Mouse (Mus musculus) spleen, postnatal 0 days (tissue): ENCODE measurements around the gene Xkrx. TPM values are rescaled to one million over a fixed set of nuclear protein-coding genes. Genes with fewer than 3 reads are reported as not detected.

Experiments
- polyA plus RNA-seq: library from polyadenylated mRNA; unstranded; fragments of >200 nt; fragmentation: Nextera tagmentation; extraction: Ambion mirVana; gene quantifications from 2 replicates; pipeline ENCODE4 v1.2.1, GENCODE M21; 2015

Gene Xkrx
- 0.12 and 0.18 TPM in 2 replicates for polyA plus RNA-seq

GRCm38 (mm10) chrX:134162043-134162720 lies at the start of gene Xkrx:
Xkrx (minus strand) TSS chrX:134162076.

GRCm38 (mm10) chrX:134187201-134187600 lies 25.3 kb upstream of the Xkrx start, which contains the start of gene Arl13a:
Arl13a (plus strand) TSS chrX:134187501.

Other genes starting within 250 kb of the Xkrx start
- 1.00 and 1.1 TPM in 2 replicates for gene Sytl4, start 180.3 kb downstream of the Xkrx start, polyA plus RNA-seq
- gene Cstf2, start 102.9 kb downstream of the Xkrx start, polyA plus RNA-seq = 20.9 and 22.1 TPM in 2 replicates
- gene Arl13a, start 25.4 kb upstream of the Xkrx start, polyA plus RNA-seq = not detected in 2 replicates
- gene Nox1, start 59.9 kb upstream of the Xkrx start, polyA plus RNA-seq = 0.10 and 0.13 TPM in 2 replicates
- 8.8 and 9.9 TPM in 2 replicates for gene Trmt2b, start 114.9 kb upstream of the Xkrx start, polyA plus RNA-seq
- gene Tmem35a, start 133.1 kb upstream of the Xkrx start, polyA plus RNA-seq = 14.7 and 20.7 TPM in 2 replicates
- 24.5 and 27.3 TPM in 2 replicates for gene Cenpi, start 146.0 kb upstream of the Xkrx start, polyA plus RNA-seq
- gene Drp2, start 242.5 kb upstream of the Xkrx start, polyA plus RNA-seq = 0.17 and 0.23 TPM in 2 replicates